Mouse (Mus musculus) lung, embryonic 15.5 days (tissue): Measurements from ENCODE around the gene Ly6g6f. TPM values are rescaled to one million over a fixed set of nuclear protein-coding genes. Genes with fewer than 3 reads are reported as not detected.

Experiments used
- ATAC-seq: fragments of 200-750 bp; cut with Nextera tagmentation; 2 replicates; pipeline ENCODE4 v1.8.0; 2017; ENCODE audit warnings: moderate number of reproducible peaks, borderline replicate concordance; ENCODE audit not compliant: low FRiP score, low TSS enrichment; ENCODE audit errors: extremely low read depth
- H3K27ac ChIP-seq: fragments of 300-500 bp; sonication (generic); 2 replicates; pipeline ENCODE4 v1.5.1; 2015; ENCODE audit warnings: moderate library complexity, mild to moderate bottlenecking, inconsistent platforms
- H3K27me3 ChIP-seq: fragments of 300-500 bp; sonication (generic); 2 replicates; pipeline ENCODE4 v1.6.1; 2015; ENCODE audit warnings: inconsistent platforms
- H3K36me3 ChIP-seq: fragments of 300-500 bp; sonication (generic); 2 replicates; pipeline ENCODE4 v1.6.1; 2015; ENCODE audit warnings: inconsistent platforms
- H3K4me1 ChIP-seq: fragments of 300-500 bp; sonication (generic); 2 replicates; pipeline ENCODE4 v1.6.1; 2015; ENCODE audit warnings: inconsistent platforms
- H3K4me2 ChIP-seq: fragments of 300-500 bp; sonication (generic); 2 replicates; pipeline ENCODE4 v1.6.1; 2015; ENCODE audit warnings: inconsistent platforms, mild to moderate bottlenecking, moderate library complexity
- H3K4me3 ChIP-seq: fragments of 300-500 bp; sonication (generic); 2 replicates; pipeline ENCODE4 v1.5.1; 2015; ENCODE audit warnings: mild to moderate bottlenecking, inconsistent platforms
- H3K9ac ChIP-seq: fragments of 300-500 bp; sonication (generic); 2 replicates; pipeline ENCODE4 v1.6.1; 2015; ENCODE audit warnings: inconsistent platforms
- H3K9me3 ChIP-seq: fragments of 300-500 bp; sonication (generic); 2 replicates; pipeline ENCODE4 v1.6.1; 2016; ENCODE audit warnings: inconsistent platforms
- WGBS: fragments of 180-500 bp; shearing (Covaris S2); methylation state at CpG from one replicate; pipeline ENCODE4 v1.1.7; 2015; 5-methylcytosine and 5-hydroxymethylcytosine counted together
- polyA plus RNA-seq: library from polyadenylated mRNA; unstranded; fragments of >200 nt; fragmentation: Nextera tagmentation; extraction: Ambion mirVana; gene quantifications from 2 replicates; pipeline ENCODE4 v1.2.1, GENCODE M21; 2015

The Ly6g6f gene
- polyA plus RNA-seq, 1 experiment from 2014 or later: 0.51 TPM

DNA sequence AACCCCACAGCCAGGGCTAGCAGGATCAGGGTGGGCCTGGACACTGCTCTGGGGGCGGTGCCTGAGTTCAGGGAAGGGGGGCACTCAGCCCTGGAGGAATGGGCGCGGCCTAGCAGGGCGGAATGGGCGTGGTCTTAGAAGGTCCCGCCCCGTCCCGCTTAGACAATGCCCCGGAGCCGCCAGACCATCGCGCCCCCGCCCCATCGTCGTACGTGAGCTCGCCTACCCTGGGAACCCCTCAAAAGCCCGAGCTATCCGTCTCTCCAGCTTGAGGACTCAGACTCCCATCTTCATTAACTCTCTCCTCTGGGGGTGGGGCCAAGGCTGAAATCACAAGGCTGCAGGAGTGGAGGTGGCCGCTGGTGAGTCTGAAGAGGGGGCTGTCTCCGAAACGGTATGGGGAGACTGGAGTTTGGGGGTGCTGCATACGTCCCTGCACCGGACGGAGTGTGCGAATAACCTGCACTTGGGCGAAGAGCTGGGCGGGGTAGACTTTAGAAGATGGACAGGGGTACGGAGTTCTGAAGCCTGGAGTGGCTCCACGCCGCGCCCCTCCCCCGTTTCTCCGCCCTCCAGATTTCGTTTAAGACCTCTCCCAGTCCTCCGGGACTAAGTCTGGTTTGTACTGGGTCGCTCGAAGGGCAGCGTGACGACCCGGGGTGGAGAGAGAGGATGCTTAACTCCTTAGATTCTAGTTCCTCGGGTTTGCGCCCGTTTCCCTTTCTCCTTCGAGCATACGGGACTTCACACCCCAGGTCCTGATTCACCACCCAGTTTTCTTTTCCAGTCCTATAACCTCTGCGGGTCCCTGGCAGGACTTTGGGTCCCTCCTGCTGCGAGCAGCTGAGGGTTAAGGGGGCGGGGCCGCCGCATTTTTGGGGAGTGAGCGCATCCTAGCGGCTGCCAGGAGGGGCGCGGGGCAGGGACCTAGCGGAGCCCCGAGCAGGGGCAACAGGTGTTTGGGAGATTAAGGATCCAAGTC, 26.2 kb downstream of the Ly6g6f start, which contains the start of gene Ddah2:
TSS of gene Ddah2 (plus strand) at position 125 of the 982 bp plus-strand sequence.
- Histone ChIP-seq H3K4me1 (peaks cover 23% of the 10 kb centered on the region), H3K9me3 (no peaks in the 10 kb centered on the region), H3K36me3 (peaks cover 58% of the 10 kb centered on the region), H3K4me3 (peak within 1 kb of the TSS; percentile 77), H3K4me2 (peak within 1 kb of the TSS; percentile 81), H3K27ac (peak within 1 kb of the TSS; percentile 93), H3K27me3 (no peaks in the 10 kb centered on the region), H3K9ac (peak within 1 kb of the TSS; percentile 79)
- peak; percentile 95 for ATAC-seq
- under 1% methylated on average over 57 of the region's 57 CpGs for WGBS

DNA sequence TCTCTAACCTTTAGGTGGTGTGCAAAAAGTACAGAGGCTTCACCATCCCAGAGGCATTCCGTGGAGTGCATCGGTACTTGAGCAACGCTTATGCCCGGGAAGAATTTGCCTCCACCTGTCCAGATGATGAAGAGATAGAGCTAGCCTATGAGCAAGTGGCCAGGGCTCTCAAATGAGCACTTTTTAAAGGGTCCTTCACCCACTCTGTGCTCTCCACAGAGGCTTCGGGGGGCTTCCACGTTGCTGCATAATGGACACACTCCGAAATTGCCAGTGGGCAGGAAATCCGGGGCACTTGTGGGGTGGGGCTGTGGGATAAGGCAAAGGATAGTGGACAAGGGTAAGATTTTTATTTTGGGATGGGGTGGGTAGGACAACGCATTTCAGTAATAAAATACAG, 27.1 kb downstream of the Ly6g6f start:
- H3K36me3 ChIP-seq: peaks cover 67% of the 10 kb centered on the region
- peak overlapping the region; percentile 93 for H3K27ac ChIP-seq
- ATAC-seq: no peak
- H3K4me3 ChIP-seq: peak overlapping the region; percentile 77
- H3K4me1 ChIP-seq: peaks cover 20% of the 10 kb centered on the region
- no peaks in the 10 kb centered on the region for H3K9me3 ChIP-seq
- H3K9ac ChIP-seq: no peak overlapping the region
- 40% methylated on average over 9 of the region's 9 CpGs for WGBS
- no peaks in the 10 kb centered on the region for H3K27me3 ChIP-seq
- peak overlapping the region; percentile 81; the same call in 1 of the 2 replicates for H3K4me2 ChIP-seq

GRCm38 (mm10) chr17:35057090-35057489, 28.3 kb downstream of the Ly6g6f start:
- ATAC-seq: no peak
- 69% methylated on average over 3 of the region's 3 CpGs for WGBS
- Histone ChIP-seq H3K27ac (no peak overlapping the region), H3K4me3 (no peak overlapping the region), H3K4me2 (no peak overlapping the region), H3K4me1 (peaks cover 30% of the 10 kb centered on the region), H3K9me3 (no peaks in the 10 kb centered on the region), H3K9ac (no peak overlapping the region), H3K36me3 (peaks cover 72% of the 10 kb centered on the region), H3K27me3 (no peaks in the 10 kb centered on the region)

DNA sequence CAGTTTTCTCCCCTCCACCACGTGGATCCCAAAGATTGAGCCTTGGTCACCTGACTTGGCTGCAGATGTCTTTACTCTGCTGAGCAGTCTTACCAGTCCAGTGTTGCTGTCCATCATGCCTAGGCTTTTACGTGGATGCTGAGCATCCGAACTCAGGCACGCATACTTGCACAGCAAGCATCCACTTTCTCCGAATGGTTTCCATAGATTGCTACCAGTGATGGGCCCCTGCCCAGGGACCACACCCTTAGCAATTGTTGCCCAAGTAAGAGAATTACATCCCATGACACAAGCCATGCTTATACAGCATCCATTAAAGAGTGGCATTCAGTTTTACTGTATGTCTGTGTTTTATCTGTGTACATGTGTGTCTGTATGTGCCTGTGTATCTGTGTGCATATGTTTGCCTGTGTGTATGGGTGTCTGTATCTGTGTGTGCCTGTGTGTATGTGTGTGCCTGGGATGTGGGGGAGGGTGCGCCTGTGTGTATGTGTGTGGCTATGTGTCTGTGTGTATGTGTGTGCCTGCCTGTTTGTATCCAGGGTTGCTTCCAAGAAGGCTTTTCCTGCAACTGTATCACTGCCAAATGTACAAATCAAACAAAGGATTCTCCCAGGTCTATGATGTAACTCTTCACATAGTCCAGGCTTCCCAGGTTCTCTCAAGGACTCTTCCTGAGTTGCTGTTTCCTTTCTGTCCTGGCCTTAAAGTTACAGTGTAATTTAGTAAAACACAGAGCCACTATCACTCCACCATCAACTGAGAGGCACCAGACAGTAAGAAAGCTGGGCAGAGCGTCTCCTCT, 29.5 kb downstream of the Ly6g6f start:
- H3K4me3 ChIP-seq: no peak overlapping the region
- no peak for ATAC-seq
- peaks cover 62% of the 10 kb centered on the region for H3K36me3 ChIP-seq
- no peaks in the 10 kb centered on the region for H3K27me3 ChIP-seq
- WGBS: 86% methylated on average over 7 of the region's 7 CpGs
- H3K9ac ChIP-seq: no peak overlapping the region
- H3K4me1 ChIP-seq: peaks cover 32% of the 10 kb centered on the region
- H3K9me3 ChIP-seq: no peaks in the 10 kb centered on the region
- H3K27ac ChIP-seq: no peak overlapping the region
- H3K4me2 ChIP-seq: no peak overlapping the region

DNA sequence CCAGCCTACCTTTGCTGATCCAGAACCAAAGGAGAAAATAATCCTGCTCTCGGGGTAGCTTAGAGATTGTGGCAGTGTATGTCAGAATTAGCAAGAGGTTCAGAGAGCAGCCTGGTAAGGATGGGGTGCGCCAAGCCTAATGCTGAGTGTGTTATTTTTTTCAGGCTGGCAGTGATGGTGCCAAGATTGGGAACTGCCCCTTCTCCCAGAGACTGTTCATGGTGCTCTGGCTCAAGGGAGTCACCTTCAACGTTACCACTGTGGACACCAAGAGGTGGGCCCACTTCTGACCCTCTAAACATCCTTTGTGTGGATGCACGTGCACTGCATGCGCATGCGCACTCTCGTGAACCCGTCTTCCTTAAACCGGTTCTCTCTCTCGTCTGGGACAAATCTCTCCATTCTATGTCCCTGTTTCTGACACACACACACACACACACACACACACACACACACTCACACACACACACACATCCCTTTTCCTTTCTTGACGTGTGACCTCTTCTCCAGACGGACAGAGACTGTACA, 33.1 kb downstream of the Ly6g6f start:
- peak overlapping the region; percentile 94 for H3K4me2 ChIP-seq
- H3K4me3 ChIP-seq: peak overlapping the region; percentile 71
- H3K4me1 ChIP-seq: peaks cover 40% of the 10 kb centered on the region
- WGBS: 66% methylated on average over 12 of the region's 12 CpGs
- H3K27ac ChIP-seq: peak overlapping the region; percentile 99
- H3K9me3 ChIP-seq: no peaks in the 10 kb centered on the region
- peaks cover 47% of the 10 kb centered on the region for H3K36me3 ChIP-seq
- H3K27me3 ChIP-seq: no peaks in the 10 kb centered on the region
- ATAC-seq: no peak
- peak overlapping the region; percentile 78 for H3K9ac ChIP-seq

- Histone ChIP-seq H3K27me3 (no peaks in the 10 kb centered on the region), H3K4me1 (peaks cover 45% of the 10 kb centered on the region), H3K9me3 (no peaks in the 10 kb centered on the region), H3K4me2 (peak overlapping the region; percentile 94), H3K27ac (peak overlapping the region; percentile 99), H3K36me3 (peaks cover 40% of the 10 kb centered on the region), H3K9ac (peak overlapping the region; percentile 78), H3K4me3 (peak overlapping the region; percentile 71)
- WGBS: 2% methylated on average over 21 of the region's 21 CpGs
- ATAC-seq: peak; percentile 69
Observed at GRCm38 (mm10) chr17:35051156-35052086, 34.0 kb downstream of the Ly6g6f start.

DNA sequence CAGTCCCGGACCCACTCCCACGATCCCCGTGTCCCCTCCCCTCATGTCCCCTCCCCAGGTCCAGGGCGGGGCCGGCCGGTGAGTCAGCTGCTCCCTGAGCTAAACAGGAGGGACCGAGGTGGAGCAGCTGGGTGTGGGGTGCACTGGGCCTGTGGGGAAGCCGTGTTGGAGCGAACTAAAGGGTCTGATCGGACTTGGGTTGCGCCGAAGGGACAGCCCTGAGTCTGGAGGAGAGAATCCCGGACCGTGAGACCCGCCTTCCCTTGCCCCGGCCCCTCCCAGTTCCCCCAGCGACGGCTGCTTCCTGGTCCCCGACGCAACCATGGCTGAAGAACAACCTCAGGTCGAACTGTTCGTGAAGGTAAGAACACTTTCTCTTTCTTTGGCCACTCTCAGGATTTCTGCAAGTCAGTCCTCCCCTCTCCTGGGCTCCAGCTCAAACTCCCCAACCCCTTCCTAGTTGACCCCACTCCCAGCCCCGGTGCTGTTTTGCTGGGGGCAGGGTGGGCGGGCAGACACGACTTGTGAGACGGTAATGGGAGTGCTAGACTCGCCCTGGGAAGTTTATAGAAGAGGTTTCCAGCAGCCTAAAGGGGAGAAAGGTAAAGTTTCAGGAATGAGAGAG, 35.2 kb downstream of the Ly6g6f start:
- Histone ChIP-seq H3K4me2 (peak overlapping the region; percentile 94), H3K4me1 (peaks cover 53% of the 10 kb centered on the region)
- WGBS: under 1% methylated on average over 26 of the region's 27 CpGs

GRCm38 (mm10) chr17:35049561-35050016, 35.8 kb downstream of the Ly6g6f start, which contains the start of gene Clic1:
Clic1 (plus strand) TSS chr17:35049966.
- Histone ChIP-seq H3K9me3 (no peaks in the 10 kb centered on the region), H3K36me3 (peaks cover 23% of the 10 kb centered on the region), H3K4me2 (peak within 1 kb of the TSS; percentile 94), H3K27ac (peak within 1 kb of the TSS; percentile 99), H3K4me1 (peaks cover 59% of the 10 kb centered on the region), H3K4me3 (peak within 1 kb of the TSS; percentile 71), H3K9ac (peak within 1 kb of the TSS; percentile 95), H3K27me3 (no peaks in the 10 kb centered on the region)
- WGBS: 1% methylated on average over 11 of the region's 11 CpGs
- ATAC-seq: peak; percentile 32

More for the DNA sequence above, 35.2 kb downstream of the Ly6g6f start:
- H3K27ac ChIP-seq: peak overlapping the region; percentile 99
- no peaks in the 10 kb centered on the region for H3K27me3 ChIP-seq
- peak overlapping the region; percentile 71 for H3K4me3 ChIP-seq
- peak overlapping the region; percentile 95 for H3K9ac ChIP-seq
- ATAC-seq: peak; percentile 16; the same call in 1 of the 2 replicates
- peaks cover 28% of the 10 kb centered on the region for H3K36me3 ChIP-seq
- H3K9me3 ChIP-seq: no peaks in the 10 kb centered on the region

- H3K27ac ChIP-seq: peak overlapping the region; percentile 99
- H3K4me3 ChIP-seq: peak overlapping the region; percentile 71; the same call in 1 of the 2 replicates
- H3K4me1 ChIP-seq: peaks cover 59% of the 10 kb centered on the region
- ATAC-seq: no peak
- no peaks in the 10 kb centered on the region for H3K27me3 ChIP-seq
- H3K4me2 ChIP-seq: peak overlapping the region; percentile 94
- no peaks in the 10 kb centered on the region for H3K9me3 ChIP-seq
- WGBS: 71% methylated on average over 5 of the region's 5 CpGs
- H3K36me3 ChIP-seq: peaks cover 18% of the 10 kb centered on the region
- H3K9ac ChIP-seq: no peak overlapping the region
Observed at GRCm38 (mm10) chr17:35048932-35049440, 36.4 kb downstream of the Ly6g6f start.
